21 mouse cellular contexts compared by ENCODE assay signal in genomic region chrX:135687802-135688201, GRCm38 (mm10). TPM values are rescaled to one million over a fixed set of nuclear protein-coding genes. Genes with fewer than 3 reads are reported as not detected.
"Had no signal": no experiment of that assay in that cellular context is flagged by ENCODE, and none has a peak within 500 bp of the region (broad histone marks: within the 10 kb centered on the region; RNA-seq: fewer than 3 reads in every experiment).

No protein-coding gene starts in this region.

- H3K27me3 ChIP-seq: lung, embryonic 15.5 days; midbrain, embryonic 13.5 days; neural tube, embryonic 12.5 days; stomach, embryonic 15.5 days had no signal

- H3K4me2 ChIP-seq: lung, embryonic 15.5 days; midbrain, embryonic 11.5 days; midbrain, embryonic 13.5 days; midbrain, embryonic 15.5 days; neural tube, embryonic 12.5 days; stomach, embryonic 15.5 days had no signal

- ATAC-seq: lung, postnatal 0 days; midbrain, embryonic 13.5 days; midbrain, embryonic 15.5 days had no signal

- H3K27ac ChIP-seq: lung, embryonic 15.5 days; macrophage; midbrain, embryonic 13.5 days; midbrain, embryonic 15.5 days; neural tube, embryonic 12.5 days; stomach, embryonic 15.5 days; stomach, postnatal 0 days had no signal

- H3K9ac ChIP-seq: lung, embryonic 15.5 days; midbrain, embryonic 13.5 days; midbrain, embryonic 15.5 days; neural tube, embryonic 12.5 days; stomach, embryonic 15.5 days had no signal

- H3K9me3 ChIP-seq: lung, embryonic 15.5 days; midbrain, embryonic 13.5 days; midbrain, embryonic 15.5 days; neural tube, embryonic 12.5 days; stomach, embryonic 15.5 days had no signal

- H3K4me1 ChIP-seq: lung, embryonic 15.5 days; megakaryocyte, embryonic 14.5 days; midbrain, embryonic 13.5 days; midbrain, embryonic 15.5 days; neural tube, embryonic 12.5 days; stomach, embryonic 15.5 days had no signal

- H3K36me3 ChIP-seq: lung, embryonic 15.5 days; midbrain, embryonic 13.5 days; midbrain, embryonic 15.5 days; neural tube, embryonic 12.5 days; stomach, embryonic 15.5 days had no signal

- H3K4me3 ChIP-seq: lung, embryonic 15.5 days; megakaryocyte, embryonic 14.5 days; midbrain, embryonic 13.5 days; midbrain, embryonic 15.5 days; neural tube, embryonic 12.5 days; stomach, embryonic 15.5 days had no signal

- DNase-seq: lung, adult 2 months; lung, postnatal 14 days; lung, postnatal 36 days; right cerebral cortex, postnatal 14 days; thymus, adult 2 months; thymus, postnatal 25 days; thymus, postnatal 4 days had no signal

RNA-seq across cellular contexts. Expression of gene Tcp11x2, which starts 5.8 kb away (rescaled TPM):
- polyA plus RNA-seq: lung, adult 2 months; lung, embryonic 15.5 days; lung, postnatal 0 days; macrophage; midbrain, embryonic 11.5 days; midbrain, embryonic 13.5 days; midbrain, embryonic 15.5 days; neural tube, embryonic 12.5 days; neural tube, embryonic 14.5 days; spleen, adult 2 months; stomach, embryonic 15.5 days; stomach, postnatal 0 days; thymus, adult 2 months; urinary bladder, adult 2 months had no signal

RNA-seq across cellular contexts. Expression of gene Tmsb15a, which starts 37.3 kb away (rescaled TPM):
- polyA plus RNA-seq: lung, adult 2 months; lung, embryonic 15.5 days; lung, postnatal 0 days; macrophage; midbrain, embryonic 11.5 days; midbrain, embryonic 13.5 days; midbrain, embryonic 15.5 days; midbrain, postnatal 0 days; neural tube, embryonic 12.5 days; neural tube, embryonic 14.5 days; spleen, adult 2 months; stomach, embryonic 15.5 days; stomach, postnatal 0 days; thymus, adult 2 months; urinary bladder, adult 2 months had no signal
